Mouse (Mus musculus) G1E-ER4 (cell line): ENCODE data around the gene Tlx3. TPM values are rescaled to one million over a fixed set of nuclear protein-coding genes. Genes with fewer than 3 reads are reported as not detected.

Experiments
- GATA1 ChIP-seq: IDR thresholded peaks from one replicate; pipeline ENCODE4 v1.8.0; 2012; ENCODE audit warnings: low read length, inconsistent platforms
- polyA plus RNA-seq: library from polyadenylated mRNA; stranded (reverse); fragments of >175 nt; gene quantifications from 2 replicates; pipeline ENCODE4 v1.2.3, GENCODE M21; 2012

Gene Tlx3
- 0.04 and 0.09 TPM in 2 replicates for polyA plus RNA-seq

DNA sequence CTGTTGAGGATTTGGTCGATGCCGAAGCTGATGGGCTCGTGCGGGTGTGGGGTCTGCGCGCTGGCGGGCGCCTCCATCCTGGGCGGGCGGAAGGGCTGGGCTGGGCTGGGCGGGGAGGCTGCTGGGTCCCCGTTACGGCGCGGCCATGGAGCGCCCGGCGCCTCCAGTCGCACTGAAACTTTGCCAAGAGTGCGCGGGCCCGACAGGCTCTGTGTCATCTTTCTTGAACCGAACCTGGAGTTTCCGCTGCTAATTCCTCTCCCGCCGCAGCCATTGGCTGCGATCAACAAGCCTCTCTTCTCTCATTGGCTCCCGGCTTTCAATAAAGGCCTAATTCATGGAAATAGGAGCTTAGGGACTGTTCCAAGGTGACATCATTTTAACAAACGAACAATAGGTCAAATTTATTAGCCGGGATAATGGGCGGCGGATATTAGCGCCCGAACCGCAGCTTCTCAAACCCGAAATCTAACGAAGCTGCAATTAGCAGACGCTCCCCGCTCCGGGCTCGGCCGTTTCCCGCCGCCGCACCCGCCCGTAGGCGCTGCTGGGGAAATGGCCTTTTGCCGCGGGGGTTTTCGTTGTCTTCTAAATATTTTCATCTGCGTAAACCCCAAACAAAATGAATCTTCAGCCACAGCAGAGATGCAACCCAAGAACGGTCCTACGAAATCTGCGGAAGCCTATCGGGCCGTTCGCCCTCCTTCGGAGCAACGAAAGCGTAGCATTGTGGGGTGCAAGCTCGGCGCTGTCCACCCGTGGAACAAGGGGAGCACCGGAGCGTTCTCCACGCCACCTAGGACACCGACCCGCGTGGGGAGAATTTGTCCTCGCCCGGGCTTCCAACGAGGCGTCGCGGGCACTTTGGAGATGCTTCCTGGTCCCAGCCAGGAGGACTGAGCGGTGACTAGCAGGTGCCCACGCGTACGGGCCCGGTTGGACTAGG is at the start of gene Tlx3:
Tlx3 (minus strand) TSS at position 207 of the 946 bp plus-strand sequence.
- TF ChIP-seq GATA1, result no peak

- no peak for TF ChIP-seq GATA1
Measured at GRCm38 (mm10) chr11:33240295-33240694, 36.9 kb upstream of the Tlx3 start.

DNA sequence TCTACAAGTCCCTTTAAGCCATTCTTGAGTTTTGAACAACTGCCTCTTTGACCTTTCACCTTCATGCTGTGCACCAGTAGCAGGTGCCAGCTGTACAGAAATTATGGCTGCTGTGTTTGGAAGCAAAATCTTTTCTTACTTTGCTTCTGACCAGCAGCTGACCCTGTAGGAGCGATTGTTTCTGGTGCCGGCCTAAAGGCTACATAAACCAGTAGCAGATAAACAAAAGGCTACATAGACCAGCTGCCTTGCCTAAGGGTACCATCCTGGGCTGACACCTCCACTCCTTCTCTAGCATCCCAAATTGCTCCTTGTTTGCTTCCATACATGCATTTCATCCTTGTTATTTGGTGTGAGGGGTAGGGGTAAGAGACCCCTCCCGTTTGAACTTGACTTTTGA is 30.7 kb upstream of the Tlx3 start:
- TF ChIP-seq GATA1, result no peak

- no peak for TF ChIP-seq GATA1
Measured at GRCm38 (mm10) chr11:33232056-33232455, 28.7 kb upstream of the Tlx3 start.

DNA sequence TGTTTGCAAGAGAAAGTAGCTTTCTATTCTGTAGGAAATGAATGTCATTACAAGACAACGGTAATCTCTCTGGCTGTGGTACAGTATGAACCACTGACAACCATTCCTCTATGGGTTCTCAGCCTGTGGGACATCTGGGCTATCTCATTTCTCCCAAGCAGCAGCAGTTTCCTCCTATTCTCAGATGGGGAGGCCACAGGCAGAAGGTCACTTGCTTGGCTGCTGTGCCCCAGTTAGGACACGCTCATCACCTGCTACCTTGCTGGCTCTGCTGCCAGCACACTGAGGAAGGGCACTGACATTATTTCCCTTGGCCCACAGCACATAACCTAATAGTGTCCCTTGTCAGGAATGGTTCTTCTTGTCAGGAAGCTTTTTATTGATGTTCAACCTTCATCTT is 24.8 kb upstream of the Tlx3 start:
- TF ChIP-seq GATA1, result no peak

- TF ChIP-seq GATA1, result no peak
Measured at GRCm38 (mm10) chr11:33226516-33226915, 23.1 kb upstream of the Tlx3 start.

GRCm38 (mm10) chr11:33221566-33222365 is 18.4 kb upstream of the Tlx3 start:
- TF ChIP-seq GATA1, result no peak

GRCm38 (mm10) chr11:33220763-33221162 is 17.4 kb upstream of the Tlx3 start:
- TF ChIP-seq GATA1, result no peak

- TF ChIP-seq GATA1, result no peak
Measured at GRCm38 (mm10) chr11:33217384-33218079, 14.1 kb upstream of the Tlx3 start.

- no peak for TF ChIP-seq GATA1
Measured at GRCm38 (mm10) chr11:33207411-33207810, 4.0 kb upstream of the Tlx3 start.

- no peak for TF ChIP-seq GATA1
Measured at GRCm38 (mm10) chr11:33204966-33205365, 1.6 kb upstream of the Tlx3 start.

GRCm38 (mm10) chr11:33204329-33204705 is 928 bp upstream of the Tlx3 start:
- no peak for TF ChIP-seq GATA1

GRCm38 (mm10) chr11:33202972-33203371 is 417 bp downstream of the Tlx3 start:
- TF ChIP-seq GATA1, result no peak

DNA sequence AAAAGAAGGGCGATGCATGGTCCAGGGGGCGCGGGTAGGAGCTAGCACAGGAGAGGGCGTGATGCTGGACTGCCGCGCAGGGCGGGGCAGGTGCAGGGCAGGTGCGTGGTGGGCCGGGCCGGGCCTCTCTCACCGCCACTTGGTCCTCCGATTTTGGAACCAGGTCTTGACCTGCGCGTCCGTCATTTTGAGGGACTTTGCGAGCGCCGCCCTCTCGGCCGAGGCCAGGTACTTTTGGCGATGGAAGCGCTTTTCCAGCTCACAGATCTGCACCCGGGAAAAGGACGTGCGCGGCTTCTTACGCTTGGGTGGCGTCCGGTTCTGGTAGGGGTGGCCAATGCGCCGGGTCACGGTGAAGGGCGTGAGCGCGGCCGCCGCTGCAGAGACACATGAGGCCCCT is 1.1 kb downstream of the Tlx3 start:
- TF ChIP-seq GATA1, result no peak

GRCm38 (mm10) chr11:33201626-33202010 is 1.8 kb downstream of the Tlx3 start:
- TF ChIP-seq GATA1, result no peak
